Mouse (Mus musculus): ENCODE measurements around the gene Cldn24. TPM values are rescaled to one million over a fixed set of nuclear protein-coding genes. Genes with fewer than 3 reads are reported as not detected.

The Cldn24 gene
- polyA plus RNA-seq (2016; fragmentation: Nextera tagmentation; extraction: Ambion mirVana) = not detected in 2 replicates

- Histone ChIP-seq H3K27ac (replicated peaks) (no peak within 1 kb of the TSS; the same call in 1 of the 2 replicates), H3K4me1 (peaks cover 14% of the 10 kb centered on the region), H3K36me3 (no peaks in the 10 kb centered on the region), H3K27me3 (ENCODE audit: low read depth, poor library complexity, severe bottlenecking) (no peaks in the 10 kb centered on the region), H3K4me3 (no peak within 1 kb of the TSS), H3K9me3 (replicated peaks) (no peaks in the 10 kb centered on the region)
- no peak for DNase-seq (ENCODE audit: low spot score)
- WGBS = 92% methylated on average over 6 of the region's 6 CpGs
Observed at GRCm38 (mm10) chr8:47821843-47822242, at the start of gene Cldn24. Cldn24 (plus strand) TSS chr8:47822143.

- no peak for DNase-seq (ENCODE audit: low spot score)
- 85% methylated on average over 5 of the region's 5 CpGs for WGBS
- H3K9me3 ChIP-seq (replicated peaks) = no peaks in the 10 kb centered on the region
- H3K4me1 ChIP-seq = peaks cover 10% of the 10 kb centered on the region
- H3K27me3 ChIP-seq (ENCODE audit: low read depth, poor library complexity, severe bottlenecking) = no peaks in the 10 kb centered on the region
- H3K36me3 ChIP-seq = no peaks in the 10 kb centered on the region
- H3K27ac ChIP-seq (replicated peaks) = no peak overlapping the region
- no peak overlapping the region for H3K4me3 ChIP-seq
Observed at GRCm38 (mm10) chr8:47772986-47773385, 49.0 kb upstream of the Cldn24 start.

- 95% methylated on average over 7 of the region's 7 CpGs for WGBS
- Histone ChIP-seq H3K4me3 (no peak overlapping the region), H3K9me3 (replicated peaks) (no peaks in the 10 kb centered on the region), H3K27ac (replicated peaks) (no peak overlapping the region), H3K4me1 (no peaks in the 10 kb centered on the region), H3K27me3 (ENCODE audit: low read depth, poor library complexity, severe bottlenecking) (no peaks in the 10 kb centered on the region), H3K36me3 (no peaks in the 10 kb centered on the region)
- DNase-seq (ENCODE audit: low spot score) = no peak
Observed at GRCm38 (mm10) chr8:47777415-47777814, 44.5 kb upstream of the Cldn24 start.

- Histone ChIP-seq H3K27me3 (ENCODE audit: low read depth, poor library complexity, severe bottlenecking) (no peaks in the 10 kb centered on the region), H3K4me1 (no peaks in the 10 kb centered on the region), H3K9me3 (replicated peaks) (no peaks in the 10 kb centered on the region), H3K27ac (replicated peaks) (no peak overlapping the region), H3K36me3 (no peaks in the 10 kb centered on the region), H3K4me3 (no peak overlapping the region)
- no peak for DNase-seq (ENCODE audit: low spot score)
- 88% methylated on average over 6 of the region's 6 CpGs for WGBS
Observed at GRCm38 (mm10) chr8:47779589-47779988, 42.4 kb upstream of the Cldn24 start.

- H3K27ac ChIP-seq (replicated peaks) = no peak overlapping the region
- peaks cover 3% of the 10 kb centered on the region; the same call in 1 of the 2 replicates for H3K9me3 ChIP-seq (replicated peaks)
- 89% methylated on average over 4 of the region's 4 CpGs for WGBS
- H3K36me3 ChIP-seq = no peaks in the 10 kb centered on the region
- DNase-seq (ENCODE audit: low spot score) = no peak
- H3K4me3 ChIP-seq = no peak overlapping the region
- no peaks in the 10 kb centered on the region for H3K27me3 ChIP-seq (ENCODE audit: low read depth, poor library complexity, severe bottlenecking)
- H3K4me1 ChIP-seq = no peaks in the 10 kb centered on the region
Observed at GRCm38 (mm10) chr8:47781881-47782280, 40.1 kb upstream of the Cldn24 start.

- WGBS = 95% methylated on average over 2 of the region's 2 CpGs
- no peak overlapping the region for H3K27ac ChIP-seq (replicated peaks)
- no peak overlapping the region for H3K4me3 ChIP-seq
- no peak for DNase-seq (ENCODE audit: low spot score)
- H3K36me3 ChIP-seq = no peaks in the 10 kb centered on the region
- H3K9me3 ChIP-seq (replicated peaks) = peaks cover 3% of the 10 kb centered on the region; the same call in 1 of the 2 replicates
- H3K27me3 ChIP-seq (ENCODE audit: low read depth, poor library complexity, severe bottlenecking) = no peaks in the 10 kb centered on the region
- H3K4me1 ChIP-seq = peaks cover 10% of the 10 kb centered on the region
Observed at GRCm38 (mm10) chr8:47783544-47783943, 38.4 kb upstream of the Cldn24 start.

- peaks cover 3% of the 10 kb centered on the region; the same call in 1 of the 2 replicates for H3K9me3 ChIP-seq (replicated peaks)
- no peak for DNase-seq (ENCODE audit: low spot score)
- no peak overlapping the region for H3K27ac ChIP-seq (replicated peaks)
- H3K4me3 ChIP-seq = no peak overlapping the region
- H3K36me3 ChIP-seq = no peaks in the 10 kb centered on the region
- WGBS = 92% methylated on average over 6 of the region's 6 CpGs
- H3K4me1 ChIP-seq = peaks cover 10% of the 10 kb centered on the region
- H3K27me3 ChIP-seq (ENCODE audit: low read depth, poor library complexity, severe bottlenecking) = no peaks in the 10 kb centered on the region
Observed at GRCm38 (mm10) chr8:47783944-47784343, 38.0 kb upstream of the Cldn24 start.

GRCm38 (mm10) chr8:47784436-47784835 is 37.5 kb upstream of the Cldn24 start:
- Histone ChIP-seq H3K36me3 (no peaks in the 10 kb centered on the region), H3K27me3 (ENCODE audit: low read depth, poor library complexity, severe bottlenecking) (no peaks in the 10 kb centered on the region), H3K4me1 (peaks cover 10% of the 10 kb centered on the region), H3K4me3 (no peak overlapping the region), H3K27ac (replicated peaks) (no peak overlapping the region), H3K9me3 (replicated peaks) (peaks cover 3% of the 10 kb centered on the region; the same call in 1 of the 2 replicates)
- WGBS = 90% methylated on average over 7 of the region's 7 CpGs
- no peak for DNase-seq (ENCODE audit: low spot score)

GRCm38 (mm10) chr8:47786323-47786722 is 35.6 kb upstream of the Cldn24 start:
- no peak for DNase-seq (ENCODE audit: low spot score)
- peaks cover 3% of the 10 kb centered on the region; the same call in 1 of the 2 replicates for H3K9me3 ChIP-seq (replicated peaks)
- no peaks in the 10 kb centered on the region for H3K36me3 ChIP-seq
- H3K27ac ChIP-seq (replicated peaks) = no peak overlapping the region
- WGBS = 96% methylated on average over 15 of the region's 15 CpGs
- H3K27me3 ChIP-seq (ENCODE audit: low read depth, poor library complexity, severe bottlenecking) = no peaks in the 10 kb centered on the region
- H3K4me1 ChIP-seq = peaks cover 10% of the 10 kb centered on the region
- H3K4me3 ChIP-seq = no peak overlapping the region

- Histone ChIP-seq H3K9me3 (replicated peaks) (peaks cover 3% of the 10 kb centered on the region; the same call in 1 of the 2 replicates), H3K4me3 (no peak overlapping the region), H3K4me1 (peaks cover 10% of the 10 kb centered on the region), H3K27ac (replicated peaks) (no peak overlapping the region), H3K36me3 (no peaks in the 10 kb centered on the region), H3K27me3 (ENCODE audit: low read depth, poor library complexity, severe bottlenecking) (no peaks in the 10 kb centered on the region)
- no peak for DNase-seq (ENCODE audit: low spot score)
- WGBS = 73% methylated on average over 10 of the region's 10 CpGs
Observed at GRCm38 (mm10) chr8:47787705-47788104, 34.2 kb upstream of the Cldn24 start.

- H3K9me3 ChIP-seq (replicated peaks) = peaks cover 23% of the 10 kb centered on the region
- no peak for DNase-seq (ENCODE audit: low spot score)
- 81% methylated on average over 9 of the region's 9 CpGs for WGBS
Observed at GRCm38 (mm10) chr8:47791986-47792385, 30.0 kb upstream of the Cldn24 start.

GRCm38 (mm10) chr8:47799438-47799837 is 22.5 kb upstream of the Cldn24 start:
- Histone ChIP-seq H3K9me3 (replicated peaks) (peaks cover 13% of the 10 kb centered on the region), H3K27me3 (ENCODE audit: low read depth, poor library complexity, severe bottlenecking) (no peaks in the 10 kb centered on the region), H3K27ac (replicated peaks) (no peak overlapping the region), H3K4me3 (no peak overlapping the region), H3K4me1 (no peaks in the 10 kb centered on the region), H3K36me3 (no peaks in the 10 kb centered on the region)
- 92% methylated on average over 6 of the region's 6 CpGs for WGBS
- no peak for DNase-seq (ENCODE audit: low spot score)

More at GRCm38 (mm10) chr8:47791986-47792385, 30.0 kb upstream of the Cldn24 start:
- no peaks in the 10 kb centered on the region for H3K36me3 ChIP-seq
- peaks cover 10% of the 10 kb centered on the region for H3K4me1 ChIP-seq
- H3K27me3 ChIP-seq (ENCODE audit: low read depth, poor library complexity, severe bottlenecking) = no peaks in the 10 kb centered on the region
- H3K27ac ChIP-seq (replicated peaks) = no peak overlapping the region
- H3K4me3 ChIP-seq = no peak overlapping the region

GRCm38 (mm10) chr8:47802349-47802748 is 19.6 kb upstream of the Cldn24 start:
- Histone ChIP-seq H3K9me3 (replicated peaks) (no peaks in the 10 kb centered on the region), H3K4me1 (no peaks in the 10 kb centered on the region), H3K27ac (replicated peaks) (no peak overlapping the region), H3K27me3 (ENCODE audit: low read depth, poor library complexity, severe bottlenecking) (no peaks in the 10 kb centered on the region), H3K36me3 (no peaks in the 10 kb centered on the region), H3K4me3 (no peak overlapping the region)
- 91% methylated on average over 2 of the region's 2 CpGs for WGBS
- DNase-seq (ENCODE audit: low spot score) = no peak

GRCm38 (mm10) chr8:47804262-47804661 is 17.7 kb upstream of the Cldn24 start:
- Histone ChIP-seq H3K27me3 (ENCODE audit: low read depth, poor library complexity, severe bottlenecking) (no peaks in the 10 kb centered on the region), H3K36me3 (no peaks in the 10 kb centered on the region), H3K4me1 (no peaks in the 10 kb centered on the region), H3K9me3 (replicated peaks) (no peaks in the 10 kb centered on the region), H3K4me3 (no peak overlapping the region), H3K27ac (replicated peaks) (no peak overlapping the region)
- WGBS = 93% methylated on average over 1 of the region's 1 CpGs
- DNase-seq (ENCODE audit: low spot score) = no peak

All from midbrain, embryonic 10.5 days (tissue).